Mouse (Mus musculus): ENCODE data around the gene Taok2.

- TF ChIP-seq CTCF (IDR thresholded peaks at IDR 0.05; ENCODE audit: borderline replicate concordance, insufficient read depth, low read depth, low read length) (no peak), POLR2A (IDR thresholded peaks at IDR 0.05; ENCODE audit: borderline replicate concordance, insufficient read depth, low read length) (no peak)
Measured at GRCm38 (mm10) chr7:126923999-126924398, 39.5 kb upstream of the Taok2 start.

Measured in cerebellum, adult 2 months (tissue).